Mouse (Mus musculus) cerebellum, postnatal 36 days (tissue): Measurements from ENCODE around the gene Frmd5.

Source experiments
- DNase-seq, 2 experiments: peaks; one replicate each; pipeline ENCODE4 v3.0.0; 2021 to 2022; ENCODE audit warnings: mixed read lengths in 2 of 2

The Frmd5 gene

GRCm38 (mm10) chr2:121761281-121761795 lies 45.5 kb downstream of the Frmd5 start:
- DNase-seq: no peak

DNA sequence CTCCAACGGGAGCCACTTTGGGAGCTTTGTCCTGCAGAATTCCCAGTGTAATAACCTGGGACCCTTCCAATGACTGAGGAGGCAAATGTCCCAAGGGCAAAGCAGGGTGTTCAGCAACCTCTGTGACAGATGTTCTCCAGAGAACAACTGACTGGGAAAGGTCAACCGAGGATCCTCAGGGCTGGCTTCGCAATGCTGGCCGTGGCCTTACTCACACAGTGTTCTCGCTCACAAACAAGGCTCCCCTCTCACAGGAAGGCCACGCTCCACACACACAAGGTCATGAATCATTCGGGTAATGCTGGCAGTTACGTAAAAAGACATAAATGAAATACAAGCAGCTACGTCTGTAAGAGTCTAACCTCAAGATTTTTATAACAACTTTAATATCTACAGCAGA lies 46.2 kb downstream of the Frmd5 start:
- no peak for DNase-seq

- no peak for DNase-seq
These were observed 48.6 kb downstream of the Frmd5 start for GRCm38 (mm10) chr2:121758258-121758657.

DNA sequence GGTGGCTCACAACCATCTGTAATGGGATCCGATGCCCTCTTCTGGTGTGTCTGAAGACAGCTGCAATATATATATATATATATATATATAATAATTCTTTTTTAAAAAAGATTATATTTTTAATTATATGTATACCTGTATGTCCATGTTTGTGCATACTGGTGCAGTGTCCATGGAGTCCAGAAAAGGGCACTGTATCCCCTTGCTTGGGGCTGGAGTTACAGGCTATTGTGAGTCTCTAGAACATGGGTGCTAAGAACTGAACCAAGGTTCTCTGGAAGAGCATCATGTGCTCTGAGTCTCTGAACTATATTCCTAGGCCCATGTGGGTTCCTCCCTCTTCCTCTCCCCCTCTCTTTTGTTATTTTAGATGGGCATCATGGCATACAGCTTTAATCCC lies 50.6 kb downstream of the Frmd5 start:
- DNase-seq: no peak

- DNase-seq: no peak
These were observed 51.8 kb downstream of the Frmd5 start for GRCm38 (mm10) chr2:121755056-121755455.

- DNase-seq: no peak
These were observed 56.8 kb downstream of the Frmd5 start for GRCm38 (mm10) chr2:121750121-121750520.

- no peak for DNase-seq
These were observed 65.7 kb downstream of the Frmd5 start for GRCm38 (mm10) chr2:121741151-121741550.

GRCm38 (mm10) chr2:121739410-121739809 lies 67.5 kb downstream of the Frmd5 start:
- DNase-seq: no peak

DNA sequence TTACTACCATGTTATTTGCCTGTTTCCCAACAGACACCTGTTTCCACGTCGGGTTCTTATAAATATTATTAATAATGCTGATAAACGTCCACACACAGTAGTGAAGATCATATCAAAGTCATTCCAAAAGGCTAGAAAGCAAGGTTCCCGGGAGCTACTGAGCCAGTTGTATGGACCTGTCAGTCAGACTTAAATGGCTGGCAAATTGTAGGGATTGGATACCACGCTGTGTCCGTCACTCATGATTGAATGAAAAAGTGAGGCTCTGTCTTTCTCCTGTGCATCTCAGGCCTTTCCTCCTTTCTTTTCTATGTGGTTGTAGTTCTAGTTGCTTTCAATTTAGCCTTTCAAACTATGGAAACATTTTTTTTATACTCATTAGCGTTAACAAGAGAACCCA lies 73.5 kb downstream of the Frmd5 start:
- DNase-seq: no peak

- DNase-seq: no peak
These were observed 76.4 kb downstream of the Frmd5 start for GRCm38 (mm10) chr2:121730486-121730885.

DNA sequence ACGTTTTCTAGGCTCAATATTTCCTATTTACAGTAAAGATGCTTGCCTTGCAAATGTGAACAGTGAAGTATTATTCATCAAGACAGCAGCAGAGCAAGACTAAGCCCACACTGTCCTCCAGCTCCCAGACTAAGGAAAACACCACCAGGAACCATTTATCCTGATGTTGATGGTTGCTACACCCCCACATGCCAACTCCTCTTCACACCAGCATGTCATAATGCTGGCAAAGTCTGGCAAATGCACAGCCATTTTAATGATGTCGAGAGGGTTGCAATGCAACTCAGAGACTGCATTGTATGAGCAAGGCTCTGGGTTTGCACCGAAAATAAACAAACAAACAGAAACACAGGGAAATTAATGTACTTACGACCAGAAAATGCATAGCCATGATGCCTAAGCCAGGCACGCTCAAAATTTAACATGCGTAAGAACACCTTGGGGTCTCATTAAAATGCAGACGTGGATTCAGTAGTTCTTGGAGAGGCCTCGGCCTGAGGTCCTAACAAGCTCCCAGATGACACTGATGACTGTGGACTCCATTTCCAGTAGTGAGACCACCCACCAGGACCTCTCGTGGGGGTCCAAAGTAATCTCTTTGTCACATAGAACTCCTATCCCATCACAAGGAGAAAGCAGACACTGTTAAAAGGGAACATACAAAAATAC lies 77.8 kb downstream of the Frmd5 start:
- no peak for DNase-seq

- no peak for DNase-seq
These were observed 82.0 kb downstream of the Frmd5 start for GRCm38 (mm10) chr2:121724866-121725265.

DNA sequence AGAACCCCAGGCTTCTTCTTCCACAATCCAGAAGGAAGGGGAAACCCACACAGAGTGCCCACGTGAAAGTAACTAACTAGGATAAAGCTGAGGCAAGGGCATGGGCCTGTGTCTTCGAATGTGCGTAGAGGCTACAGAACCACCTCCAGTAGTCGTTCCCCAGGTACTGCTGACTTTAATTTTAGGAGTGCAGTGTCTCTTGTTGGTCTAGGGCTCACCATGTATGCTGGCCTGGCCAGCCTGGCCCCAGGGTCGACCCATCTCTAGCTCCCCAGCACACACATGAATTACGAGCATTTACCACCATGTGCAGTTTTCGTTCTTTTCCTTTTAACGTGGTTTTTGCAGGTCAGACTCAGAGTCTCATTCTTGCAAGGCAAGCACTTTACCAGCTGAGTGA lies 83.1 kb downstream of the Frmd5 start:
- no peak for DNase-seq

- DNase-seq: no peak
These were observed 87.9 kb downstream of the Frmd5 start for GRCm38 (mm10) chr2:121719000-121719399.

DNA sequence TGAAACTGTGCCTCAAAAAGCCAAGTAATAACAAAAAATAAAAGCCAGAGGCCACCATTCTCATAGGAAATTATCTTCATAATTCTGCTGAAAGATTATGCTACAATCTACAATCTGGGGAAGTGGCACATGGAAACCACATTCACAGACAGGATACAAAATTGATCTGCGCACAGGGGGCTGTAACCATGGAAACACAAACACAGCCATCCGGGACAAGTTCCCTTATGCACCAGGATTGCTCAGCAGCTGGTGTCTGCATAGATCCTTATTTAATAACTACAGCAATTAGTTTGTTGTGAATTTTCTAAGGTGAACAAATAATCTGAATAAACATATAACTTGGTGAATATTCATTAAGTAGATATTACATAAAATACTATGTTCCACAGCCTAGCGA lies 89.8 kb downstream of the Frmd5 start:
- no peak for DNase-seq

DNA sequence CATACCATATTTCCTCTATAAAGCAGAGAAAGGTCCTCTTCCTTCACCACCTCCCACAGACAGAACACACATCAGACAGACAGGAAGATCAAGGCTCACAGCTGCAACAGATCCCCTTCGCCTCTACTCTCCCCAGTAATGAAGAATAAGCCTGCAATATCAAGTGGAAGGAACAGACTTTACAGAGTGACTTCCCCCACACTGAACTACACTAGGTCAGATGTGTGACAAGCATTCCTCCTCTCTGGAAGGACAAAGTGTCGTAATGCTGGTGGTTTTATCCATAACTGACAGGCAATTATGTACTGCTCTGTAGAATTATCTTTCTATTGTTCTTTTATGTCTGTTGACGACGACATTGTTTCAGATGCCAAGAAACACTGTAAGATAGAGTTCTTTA lies 93.3 kb downstream of the Frmd5 start:
- no peak for DNase-seq

DNA sequence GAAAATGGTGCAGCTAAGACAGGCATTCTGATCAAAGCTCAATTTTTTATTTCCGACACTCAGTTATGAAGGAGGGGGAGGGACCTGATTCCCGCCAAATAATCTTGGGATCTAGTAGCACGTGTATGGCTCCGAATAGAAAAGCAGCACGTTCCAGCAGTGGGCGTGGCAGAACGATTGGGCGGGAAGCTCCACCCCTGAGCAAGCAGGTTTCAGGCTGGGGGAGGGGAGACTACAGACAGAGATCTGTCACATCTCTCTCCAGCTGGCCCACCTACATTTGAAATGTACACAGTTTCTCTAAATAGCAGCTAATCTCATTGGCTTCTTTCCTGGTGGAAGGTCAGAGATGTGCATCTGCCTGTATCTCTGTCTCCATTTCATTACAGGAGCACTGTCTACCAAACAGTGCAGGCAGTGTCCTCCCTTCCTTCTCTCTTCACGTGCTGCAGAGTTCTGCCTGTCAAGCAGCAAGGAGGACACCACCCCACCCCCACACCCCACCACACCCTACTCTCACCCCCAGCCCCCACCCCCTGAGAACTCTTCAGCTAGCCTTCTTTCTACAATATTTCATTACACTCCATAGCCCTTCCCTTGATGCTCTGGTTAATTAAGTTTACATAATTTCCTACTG lies 95.0 kb downstream of the Frmd5 start:
- no peak for DNase-seq

DNA sequence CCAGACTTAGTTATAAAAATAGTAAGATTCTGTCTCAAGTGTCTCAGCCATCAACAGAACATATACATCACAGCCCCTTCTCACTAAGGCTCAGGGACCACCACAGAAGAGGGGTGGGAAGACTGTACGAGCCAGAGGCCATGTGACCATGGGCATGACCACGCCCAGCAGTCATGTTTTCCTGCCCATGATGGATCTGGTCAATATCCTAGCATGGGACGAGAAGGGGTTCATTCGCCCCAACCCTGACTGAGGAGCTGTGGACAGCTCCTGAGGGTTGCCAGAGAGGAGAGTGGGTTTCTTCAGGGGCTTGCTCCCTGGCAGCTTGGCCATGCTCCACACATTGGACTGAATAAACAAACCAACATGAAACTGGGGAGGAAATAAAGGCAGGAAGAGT lies 97.8 kb downstream of the Frmd5 start:
- DNase-seq: no peak

DNA sequence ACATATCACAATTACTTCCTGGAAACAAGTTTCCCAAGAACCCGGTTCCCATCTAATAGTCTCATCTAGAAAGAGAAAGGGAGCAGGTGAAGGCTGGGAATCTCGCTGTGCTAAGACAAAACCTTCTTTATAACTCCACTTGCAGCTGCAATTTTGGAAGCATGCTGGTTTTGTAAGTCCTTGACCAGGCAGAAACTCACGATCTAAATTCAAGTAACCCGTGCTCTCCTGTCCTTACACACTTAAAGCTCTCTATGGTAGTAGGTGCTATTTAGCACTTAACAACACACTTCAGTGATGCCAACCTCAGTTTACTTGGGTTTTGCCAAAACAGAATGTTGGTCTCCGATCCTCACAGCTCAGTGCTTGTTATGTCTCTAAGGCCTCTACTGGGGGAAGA lies 99.4 kb downstream of the Frmd5 start:
- DNase-seq: no peak

GRCm38 (mm10) chr2:121705756-121706155 lies 101.1 kb downstream of the Frmd5 start:
- DNase-seq: no peak

- DNase-seq: no peak
These were observed 107.6 kb downstream of the Frmd5 start for GRCm38 (mm10) chr2:121699331-121699730.

DNA sequence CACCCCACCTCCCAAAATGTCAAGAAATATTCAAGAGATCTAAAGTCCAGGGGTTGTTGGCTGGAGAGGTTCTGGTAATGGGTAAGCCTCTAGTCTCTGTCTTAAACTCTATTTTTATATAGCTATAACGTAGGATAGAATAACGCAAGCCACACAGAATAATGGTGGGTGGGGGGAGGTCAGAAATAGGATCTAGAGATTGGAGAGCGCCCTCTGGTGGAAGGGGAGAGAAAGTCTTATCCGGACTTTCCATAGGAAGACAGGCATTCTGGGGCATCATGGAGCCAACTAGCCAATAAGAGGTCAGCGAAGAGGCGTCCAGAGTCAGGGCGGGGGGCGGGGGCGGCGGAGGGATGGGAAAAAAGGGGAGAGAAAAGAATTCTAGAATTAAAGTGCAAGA lies 111.5 kb downstream of the Frmd5 start:
- DNase-seq: no peak

- no peak for DNase-seq
These were observed 118.8 kb downstream of the Frmd5 start for GRCm38 (mm10) chr2:121688107-121688506.

DNA sequence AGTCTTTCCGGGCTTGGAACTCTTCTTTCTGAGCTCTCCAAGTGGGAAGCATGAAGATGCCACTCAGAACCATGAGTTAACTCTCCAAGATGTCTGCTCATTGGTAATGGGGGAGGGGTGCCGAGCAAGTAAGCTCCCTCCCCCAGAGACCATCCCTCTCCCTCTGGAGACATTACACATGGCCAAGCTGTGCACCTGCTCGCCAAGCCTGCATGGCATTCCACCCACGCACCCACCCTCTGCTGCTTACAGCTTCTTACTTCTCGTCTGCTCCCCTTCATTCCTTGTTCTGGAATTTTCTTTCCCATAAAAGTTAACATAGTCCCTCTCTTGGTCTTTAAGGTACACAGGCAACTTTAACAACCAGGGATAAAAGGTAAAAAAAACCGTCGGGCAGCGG lies 123.3 kb downstream of the Frmd5 start:
- no peak for DNase-seq

GRCm38 (mm10) chr2:121682361-121682760 lies 124.5 kb downstream of the Frmd5 start:
- no peak for DNase-seq
